Mouse (Mus musculus): ENCODE data around the gene Cep89. TPM values are rescaled to one million over a fixed set of nuclear protein-coding genes. Genes with fewer than 3 reads are reported as not detected.

Gene Cep89
- polyA plus RNA-seq, 1 experiment from 2014 or later, result 46.6 TPM

DNA sequence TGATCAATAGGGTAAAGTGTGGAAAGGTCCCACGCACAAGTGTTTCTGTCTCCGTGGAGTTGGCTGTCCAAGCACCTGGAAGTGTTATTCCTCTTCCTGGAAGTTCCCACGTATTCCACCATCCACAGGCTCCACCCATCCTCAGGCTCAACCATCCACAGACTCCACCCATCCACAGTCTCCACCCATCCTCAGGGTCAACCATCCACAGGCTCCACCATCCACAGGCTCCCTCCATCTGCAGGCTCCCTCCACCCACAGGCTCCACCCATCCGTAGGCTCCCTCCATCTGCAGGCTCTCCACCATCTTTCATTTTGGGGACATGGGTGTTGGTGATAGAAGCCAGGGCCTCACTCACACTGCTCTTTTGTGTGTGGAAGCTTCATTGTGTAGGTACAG is 4.3 kb downstream of the Cep89 start:
- Histone ChIP-seq H3K9ac (replicated peaks; ENCODE audit: low read depth, low read length) (no peak overlapping the region), H3K4me1 (ENCODE audit: control insufficient read depth, insufficient read depth, low read length) (0 out of 2 replicates have a peak, but pooled peaks cover 6% of the 10 kb centered on the region), H3K36me3 (ENCODE audit: control insufficient read depth, insufficient read depth, low read length) (peaks cover 40% of the 10 kb centered on the region), H3K4me3 (ENCODE audit: low read depth, low read length) (no peak overlapping the region), H3K4me2 (replicated peaks; ENCODE audit: low read depth, low read length) (no peak overlapping the region), H3K27me3 (ENCODE audit: control insufficient read depth, insufficient read depth, low read length) (no peaks in the 10 kb centered on the region), H3K9me3 (ENCODE audit: control insufficient read depth, low read depth, low read length) (no peaks in the 10 kb centered on the region), H3K27ac (ENCODE audit: low read length) (no peak overlapping the region)
- ATAC-seq (ENCODE audit: insufficient number of reproducible peaks, insufficient read depth, low FRiP score, low read depth), result no peak
- 85% methylated on average over 4 of the region's 4 CpGs for WGBS

GRCm38 (mm10) chr7:35415226-35415625 is 18.4 kb downstream of the Cep89 start:
- no peaks in the 10 kb centered on the region for H3K27me3 ChIP-seq (ENCODE audit: control insufficient read depth, insufficient read depth, low read length)
- no peaks in the 10 kb centered on the region for H3K9me3 ChIP-seq (ENCODE audit: control insufficient read depth, low read depth, low read length)
- ATAC-seq (ENCODE audit: insufficient number of reproducible peaks, insufficient read depth, low FRiP score, low read depth), result no peak
- H3K4me3 ChIP-seq (ENCODE audit: low read depth, low read length), result no peak overlapping the region
- 0 out of 2 replicates have a peak, but pooled peaks cover 3% of the 10 kb centered on the region for H3K4me1 ChIP-seq (ENCODE audit: control insufficient read depth, insufficient read depth, low read length)
- peaks cover 23% of the 10 kb centered on the region for H3K36me3 ChIP-seq (ENCODE audit: control insufficient read depth, insufficient read depth, low read length)
- WGBS, result 62% methylated on average over 5 of the region's 5 CpGs
- no peak overlapping the region for H3K4me2 ChIP-seq (replicated peaks; ENCODE audit: low read depth, low read length)
- no peak overlapping the region for H3K9ac ChIP-seq (replicated peaks; ENCODE audit: low read depth, low read length)
- no peak overlapping the region for H3K27ac ChIP-seq (ENCODE audit: low read length)

DNA sequence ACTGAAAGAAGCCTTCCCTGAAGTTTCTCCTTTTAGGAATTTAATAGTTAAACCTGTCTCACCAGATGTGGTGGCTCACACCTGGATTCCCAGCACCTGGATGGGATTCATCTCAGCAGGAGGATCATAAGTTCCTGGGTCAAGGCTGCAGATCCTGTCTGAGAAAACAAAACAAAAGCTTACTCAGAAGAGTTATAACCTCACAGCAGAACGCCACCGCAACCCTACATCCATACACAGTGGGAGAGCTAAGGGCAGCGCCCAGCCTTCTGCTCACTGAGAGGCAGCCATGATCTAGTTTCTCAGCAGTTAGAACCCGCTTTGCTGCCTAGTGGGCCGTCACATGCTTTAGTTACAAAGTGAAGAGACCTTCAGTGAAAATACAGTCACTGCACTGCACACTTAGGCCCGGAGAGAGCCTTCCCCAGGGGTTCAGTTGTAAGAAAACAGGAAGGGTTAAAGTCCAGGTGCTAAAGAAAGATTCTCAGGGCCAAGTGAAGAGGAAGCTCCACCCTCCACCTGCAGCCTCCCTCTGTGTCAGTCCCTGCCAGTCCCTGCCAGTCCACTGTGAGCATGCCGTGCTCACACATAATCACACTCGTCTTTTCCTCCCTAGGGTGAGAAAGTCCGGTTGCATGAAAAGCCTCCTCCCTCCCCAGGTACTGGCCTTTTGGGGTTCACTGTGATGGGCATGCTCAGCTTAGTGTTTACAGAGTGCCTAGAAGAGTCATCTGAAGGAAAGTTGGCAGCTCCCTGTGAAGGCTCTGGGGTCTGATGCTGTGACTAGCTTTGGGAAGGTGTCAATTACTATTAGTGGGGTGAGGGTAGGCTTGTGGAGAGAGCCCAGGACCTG is 19.2 kb downstream of the Cep89 start:
- Histone ChIP-seq H3K4me2 (replicated peaks; ENCODE audit: low read depth, low read length) (no peak overlapping the region), H3K27me3 (ENCODE audit: control insufficient read depth, insufficient read depth, low read length) (no peaks in the 10 kb centered on the region), H3K9me3 (ENCODE audit: control insufficient read depth, low read depth, low read length) (no peaks in the 10 kb centered on the region), H3K9ac (replicated peaks; ENCODE audit: low read depth, low read length) (no peak overlapping the region), H3K4me3 (ENCODE audit: low read depth, low read length) (no peak overlapping the region), H3K27ac (ENCODE audit: low read length) (no peak overlapping the region), H3K36me3 (ENCODE audit: control insufficient read depth, insufficient read depth, low read length) (peaks cover 23% of the 10 kb centered on the region), H3K4me1 (ENCODE audit: control insufficient read depth, insufficient read depth, low read length) (0 out of 2 replicates have a peak, but pooled peaks cover 3% of the 10 kb centered on the region)
- ATAC-seq (ENCODE audit: insufficient number of reproducible peaks, insufficient read depth, low FRiP score, low read depth), result peak; percentile 61; the same call in 1 of the 2 replicates
- WGBS, result 60% methylated on average over 9 of the region's 9 CpGs

GRCm38 (mm10) chr7:35416654-35416948 is 19.8 kb downstream of the Cep89 start:
- H3K4me2 ChIP-seq (replicated peaks; ENCODE audit: low read depth, low read length), result no peak overlapping the region
- H3K4me1 ChIP-seq (ENCODE audit: control insufficient read depth, insufficient read depth, low read length), result 0 out of 2 replicates have a peak, but pooled peaks cover 3% of the 10 kb centered on the region
- H3K9me3 ChIP-seq (ENCODE audit: control insufficient read depth, low read depth, low read length), result no peaks in the 10 kb centered on the region
- H3K36me3 ChIP-seq (ENCODE audit: control insufficient read depth, insufficient read depth, low read length), result peaks cover 28% of the 10 kb centered on the region
- 77% methylated on average over 5 of the region's 5 CpGs for WGBS
- no peaks in the 10 kb centered on the region for H3K27me3 ChIP-seq (ENCODE audit: control insufficient read depth, insufficient read depth, low read length)
- H3K4me3 ChIP-seq (ENCODE audit: low read depth, low read length), result no peak overlapping the region
- no peak for ATAC-seq (ENCODE audit: insufficient number of reproducible peaks, insufficient read depth, low FRiP score, low read depth)
- no peak overlapping the region for H3K9ac ChIP-seq (replicated peaks; ENCODE audit: low read depth, low read length)
- no peak overlapping the region for H3K27ac ChIP-seq (ENCODE audit: low read length)

DNA sequence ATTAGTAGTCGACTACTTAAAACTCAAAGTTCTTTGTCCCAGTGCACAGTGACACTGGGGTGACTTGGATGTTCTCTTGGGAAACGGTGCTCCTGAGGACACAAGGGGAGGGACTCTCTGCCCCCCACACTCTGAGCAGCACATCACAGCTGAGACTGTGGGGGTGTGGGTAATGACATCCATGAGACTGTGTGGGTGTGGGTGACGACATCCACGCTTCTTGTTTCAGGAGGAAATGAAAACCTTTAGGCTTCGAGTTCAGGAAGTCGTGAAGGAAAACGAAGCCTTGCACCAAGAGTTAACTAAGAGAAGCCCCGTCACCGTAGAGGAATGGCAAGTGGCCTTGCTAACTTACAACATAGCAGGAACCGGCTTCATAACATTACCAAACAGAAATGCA is 26.2 kb downstream of the Cep89 start:
- H3K9me3 ChIP-seq (ENCODE audit: control insufficient read depth, low read depth, low read length), result no peaks in the 10 kb centered on the region
- WGBS, result 90% methylated on average over 10 of the region's 10 CpGs
- H3K9ac ChIP-seq (replicated peaks; ENCODE audit: low read depth, low read length), result no peak overlapping the region
- peaks cover 51% of the 10 kb centered on the region for H3K36me3 ChIP-seq (ENCODE audit: control insufficient read depth, insufficient read depth, low read length)
- no peaks in the 10 kb centered on the region for H3K4me1 ChIP-seq (ENCODE audit: control insufficient read depth, insufficient read depth, low read length)
- ATAC-seq (ENCODE audit: insufficient number of reproducible peaks, insufficient read depth, low FRiP score, low read depth), result no peak
- no peak overlapping the region for H3K4me3 ChIP-seq (ENCODE audit: low read depth, low read length)
- H3K27me3 ChIP-seq (ENCODE audit: control insufficient read depth, insufficient read depth, low read length), result no peaks in the 10 kb centered on the region
- H3K4me2 ChIP-seq (replicated peaks; ENCODE audit: low read depth, low read length), result no peak overlapping the region
- no peak overlapping the region for H3K27ac ChIP-seq (ENCODE audit: low read length)

DNA sequence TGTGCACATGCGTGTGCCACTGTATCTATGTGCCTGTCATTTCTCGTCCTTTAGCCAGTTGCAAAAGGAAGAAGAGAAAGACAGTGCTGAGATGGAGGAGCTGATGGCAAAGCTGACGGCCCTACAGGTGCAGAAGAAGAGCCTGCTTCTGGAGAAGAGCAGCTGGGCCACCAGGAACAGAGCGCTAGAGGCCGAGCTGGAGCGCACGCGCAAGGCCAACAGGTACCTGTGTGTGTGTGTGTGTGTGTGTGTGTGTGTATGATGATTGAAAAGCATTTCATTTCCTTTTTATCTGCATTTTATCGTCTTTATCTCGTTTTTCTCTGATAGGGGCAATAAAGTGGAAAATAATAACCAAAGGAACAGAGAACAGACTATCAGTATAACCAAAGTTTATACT is 31.3 kb downstream of the Cep89 start:
- peaks cover 37% of the 10 kb centered on the region for H3K36me3 ChIP-seq (ENCODE audit: control insufficient read depth, insufficient read depth, low read length)
- H3K4me1 ChIP-seq (ENCODE audit: control insufficient read depth, insufficient read depth, low read length), result no peaks in the 10 kb centered on the region

GRCm38 (mm10) chr7:35435266-35435665 is 38.4 kb downstream of the Cep89 start:
- WGBS, result 79% methylated on average over 9 of the region's 9 CpGs
- no peaks in the 10 kb centered on the region for H3K4me1 ChIP-seq (ENCODE audit: control insufficient read depth, insufficient read depth, low read length)
- H3K36me3 ChIP-seq (ENCODE audit: control insufficient read depth, insufficient read depth, low read length), result peaks cover 38% of the 10 kb centered on the region
- H3K9me3 ChIP-seq (ENCODE audit: control insufficient read depth, low read depth, low read length), result no peaks in the 10 kb centered on the region
- H3K9ac ChIP-seq (replicated peaks; ENCODE audit: low read depth, low read length), result no peak overlapping the region
- no peaks in the 10 kb centered on the region for H3K27me3 ChIP-seq (ENCODE audit: control insufficient read depth, insufficient read depth, low read length)
- H3K27ac ChIP-seq (ENCODE audit: low read length), result no peak overlapping the region
- H3K4me2 ChIP-seq (replicated peaks; ENCODE audit: low read depth, low read length), result no peak overlapping the region
- H3K4me3 ChIP-seq (ENCODE audit: low read depth, low read length), result no peak overlapping the region
- ATAC-seq (ENCODE audit: insufficient number of reproducible peaks, insufficient read depth, low FRiP score, low read depth), result no peak

More for the DNA sequence above, 31.3 kb downstream of the Cep89 start:
- no peak overlapping the region for H3K9ac ChIP-seq (replicated peaks; ENCODE audit: low read depth, low read length)
- no peaks in the 10 kb centered on the region for H3K27me3 ChIP-seq (ENCODE audit: control insufficient read depth, insufficient read depth, low read length)
- H3K4me2 ChIP-seq (replicated peaks; ENCODE audit: low read depth, low read length), result no peak overlapping the region
- H3K27ac ChIP-seq (ENCODE audit: low read length), result no peak overlapping the region
- no peak overlapping the region for H3K4me3 ChIP-seq (ENCODE audit: low read depth, low read length)
- 91% methylated on average over 10 of the region's 10 CpGs for WGBS
- H3K9me3 ChIP-seq (ENCODE audit: control insufficient read depth, low read depth, low read length), result no peaks in the 10 kb centered on the region
- ATAC-seq (ENCODE audit: insufficient number of reproducible peaks, insufficient read depth, low FRiP score, low read depth), result no peak

DNA sequence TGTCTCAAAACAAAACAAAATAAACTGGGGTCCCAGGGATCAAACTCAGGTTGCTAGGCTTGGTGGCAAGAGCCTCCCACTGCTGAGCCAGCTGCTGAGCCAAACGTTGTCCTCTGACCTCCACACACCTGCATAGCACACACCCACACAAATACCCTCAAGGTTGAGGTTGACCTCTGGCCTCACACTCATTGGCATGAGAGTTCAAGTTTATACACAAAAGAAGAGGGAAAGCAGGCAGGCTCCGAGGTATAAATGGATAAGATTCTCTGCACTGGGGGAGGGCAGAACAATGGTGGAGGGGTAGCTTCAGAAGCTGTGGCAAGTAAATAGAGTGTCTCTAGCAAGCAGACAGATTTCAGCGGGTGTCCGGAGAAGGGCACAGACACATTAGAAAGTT is 50.7 kb downstream of the Cep89 start:
- Histone ChIP-seq H3K27me3 (ENCODE audit: control insufficient read depth, insufficient read depth, low read length) (no peaks in the 10 kb centered on the region), H3K4me2 (replicated peaks; ENCODE audit: low read depth, low read length) (no peak overlapping the region), H3K9ac (replicated peaks; ENCODE audit: low read depth, low read length) (no peak overlapping the region), H3K36me3 (ENCODE audit: control insufficient read depth, insufficient read depth, low read length) (no peaks in the 10 kb centered on the region), H3K27ac (ENCODE audit: low read length) (no peak overlapping the region), H3K4me3 (ENCODE audit: low read depth, low read length) (no peak overlapping the region), H3K4me1 (ENCODE audit: control insufficient read depth, insufficient read depth, low read length) (0 out of 2 replicates have a peak, but pooled peaks cover 5% of the 10 kb centered on the region), H3K9me3 (ENCODE audit: control insufficient read depth, low read depth, low read length) (no peaks in the 10 kb centered on the region)
- no peak for ATAC-seq (ENCODE audit: insufficient number of reproducible peaks, insufficient read depth, low FRiP score, low read depth)
- WGBS, result 19% methylated on average over 4 of the region's 4 CpGs
